Mouse (Mus musculus) embryo, embryonic 10 days (tissue): ENCODE results near the gene Orc5.

ENCODE experiments used
- DNase-seq: peaks from one replicate; pipeline ENCODE4 v3.0.0-alpha.2; 2015; ENCODE audit warnings: low spot score

Orc5 gene

GRCm38 (mm10) chr5:22550033-22550551, at the start of gene Orc5:
TSS of gene Orc5 (minus strand) at chr5:22550429.
- peak; percentile 97 for DNase-seq

- DNase-seq, result no peak
Observed at GRCm38 (mm10) chr5:22596981-22597380, 46.8 kb upstream of the Orc5 start.

- DNase-seq, result no peak
Observed at GRCm38 (mm10) chr5:22589370-22589966, 39.2 kb upstream of the Orc5 start.

GRCm38 (mm10) chr5:22587492-22587891, 37.3 kb upstream of the Orc5 start:
- no peak for DNase-seq

GRCm38 (mm10) chr5:22584556-22584955, 34.3 kb upstream of the Orc5 start:
- peak; percentile 6 for DNase-seq

GRCm38 (mm10) chr5:22578011-22578410, 27.8 kb upstream of the Orc5 start:
- no peak for DNase-seq

GRCm38 (mm10) chr5:22574751-22575150, 24.5 kb upstream of the Orc5 start:
- no peak for DNase-seq

GRCm38 (mm10) chr5:22574161-22574560, 23.9 kb upstream of the Orc5 start:
- DNase-seq, result no peak

GRCm38 (mm10) chr5:22573696-22574095, 23.5 kb upstream of the Orc5 start:
- DNase-seq, result no peak

GRCm38 (mm10) chr5:22572881-22573280, 22.7 kb upstream of the Orc5 start:
- DNase-seq, result no peak

- no peak for DNase-seq
Observed at GRCm38 (mm10) chr5:22572456-22572855, 22.2 kb upstream of the Orc5 start.

- no peak for DNase-seq
Observed at GRCm38 (mm10) chr5:22565708-22566107, 15.5 kb upstream of the Orc5 start.

GRCm38 (mm10) chr5:22559801-22560200, 9.6 kb upstream of the Orc5 start:
- no peak for DNase-seq

GRCm38 (mm10) chr5:22557491-22558113, 7.4 kb upstream of the Orc5 start:
- no peak for DNase-seq

GRCm38 (mm10) chr5:22556713-22557112, 6.5 kb upstream of the Orc5 start:
- no peak for DNase-seq

GRCm38 (mm10) chr5:22552233-22552765, 2.1 kb upstream of the Orc5 start:
- no peak for DNase-seq

GRCm38 (mm10) chr5:22549366-22550032, 730 bp downstream of the Orc5 start:
- no peak for DNase-seq

GRCm38 (mm10) chr5:22548556-22549161, 1.6 kb downstream of the Orc5 start:
- DNase-seq, result no peak

GRCm38 (mm10) chr5:22546536-22546935, 3.7 kb downstream of the Orc5 start:
- DNase-seq, result no peak

- no peak for DNase-seq
Observed at GRCm38 (mm10) chr5:22545305-22545704, 4.9 kb downstream of the Orc5 start.

GRCm38 (mm10) chr5:22542676-22543075, 7.6 kb downstream of the Orc5 start:
- DNase-seq, result no peak

GRCm38 (mm10) chr5:22538996-22539600, 11.1 kb downstream of the Orc5 start:
- no peak for DNase-seq
